Mouse (Mus musculus) layer of hippocampus, postnatal 36 days (tissue): ENCODE measurements around the gene Cpne6. TPM values are rescaled to one million over a fixed set of nuclear protein-coding genes. Genes with fewer than 3 reads are reported as not detected.

Source experiments
- DNase-seq, 2 experiments: peaks; one replicate each; pipeline ENCODE4 v3.0.0; 2022
- total RNA-seq, 2 experiments: library from RNA; stranded (reverse); gene quantifications; 2 replicates each; pipeline ENCODE4 v1.2.3; 2021

Cpne6 gene
- total RNA-seq = 100 to 1,000 TPM; 696 to 698 TPM

DNA sequence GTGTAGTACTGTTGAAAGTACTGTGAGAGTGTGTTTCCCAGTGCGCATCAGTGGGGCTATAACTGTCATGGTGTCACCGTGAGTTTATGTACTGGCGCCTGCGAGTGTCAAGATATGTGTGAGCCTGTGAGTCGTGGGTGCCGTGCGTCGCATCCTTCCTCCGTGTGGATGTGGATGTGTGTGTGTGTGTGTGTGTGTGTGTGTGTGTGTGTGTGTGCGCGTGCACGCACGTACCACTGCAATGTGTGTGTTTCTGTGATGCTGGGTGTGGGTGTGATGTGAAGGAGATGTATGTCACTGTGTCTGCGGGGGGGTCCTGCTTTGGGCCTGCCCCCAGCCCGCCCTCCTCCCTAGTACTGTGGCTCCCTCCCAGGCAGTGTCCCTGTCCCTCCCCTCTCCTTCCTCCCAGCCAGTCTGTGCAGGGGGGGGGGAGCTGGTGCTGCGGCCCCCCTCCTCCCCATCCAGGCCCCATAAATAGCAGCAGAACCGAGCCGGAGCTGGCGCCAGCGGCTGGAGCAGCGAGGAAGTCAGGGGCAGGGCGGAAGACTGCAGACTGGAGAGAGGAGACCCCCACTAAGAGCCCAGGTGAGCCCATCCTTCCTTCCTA, at the start of gene Cpne6:
Gene Cpne6, plus strand, starts transcription at position 321 of the 607 bp plus-strand sequence.
- DNase-seq = peak; percentile 60 to 69

- no peak for DNase-seq
Measured at GRCm38 (mm10) chr14:55461757-55462156, 48.5 kb upstream of the Cpne6 start.

GRCm38 (mm10) chr14:55466481-55466880, 43.8 kb upstream of the Cpne6 start:
- no peak for DNase-seq

DNA sequence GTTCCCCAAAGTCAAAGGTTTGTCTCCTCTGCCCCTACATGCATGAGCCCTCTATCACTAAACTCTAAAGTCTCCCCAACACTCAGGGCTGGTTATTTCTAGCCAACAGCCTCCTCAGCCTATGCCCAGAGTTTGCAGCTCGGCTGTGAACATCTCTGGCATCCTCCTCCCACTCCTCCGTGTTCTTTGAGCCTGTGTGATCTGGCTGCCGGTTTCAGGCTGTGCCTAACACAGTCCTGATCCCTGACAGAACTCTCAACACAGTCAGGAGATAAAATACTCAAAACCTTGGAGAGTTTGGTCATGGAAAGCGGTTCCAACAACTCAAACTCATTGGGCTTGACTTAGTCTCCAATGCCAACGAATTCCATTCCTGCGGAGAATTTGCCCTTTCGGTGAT, 43.1 kb upstream of the Cpne6 start:
- no peak for DNase-seq

DNA sequence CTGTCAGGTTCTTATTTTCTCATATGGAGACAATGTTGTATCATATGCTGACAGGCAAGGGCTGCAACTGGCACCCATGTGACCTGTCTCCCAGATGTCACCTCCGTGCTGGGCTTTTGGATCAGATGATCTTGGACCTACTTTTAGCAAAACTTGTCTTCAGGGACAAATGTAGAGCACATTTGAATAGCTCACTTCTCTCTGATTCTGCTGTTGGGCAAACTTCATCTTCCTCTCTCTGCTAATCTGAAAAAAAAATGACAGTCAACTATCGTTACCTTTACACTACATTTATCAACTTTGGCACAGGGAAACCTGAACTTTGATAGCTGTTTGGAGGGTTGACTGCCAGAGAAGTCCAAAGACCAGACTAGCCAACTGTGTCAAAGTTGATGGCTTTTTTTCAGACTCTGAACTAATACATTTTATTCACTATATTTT, 41.9 kb upstream of the Cpne6 start:
- no peak for DNase-seq

GRCm38 (mm10) chr14:55469041-55469440, 41.2 kb upstream of the Cpne6 start:
- DNase-seq = no peak

DNA sequence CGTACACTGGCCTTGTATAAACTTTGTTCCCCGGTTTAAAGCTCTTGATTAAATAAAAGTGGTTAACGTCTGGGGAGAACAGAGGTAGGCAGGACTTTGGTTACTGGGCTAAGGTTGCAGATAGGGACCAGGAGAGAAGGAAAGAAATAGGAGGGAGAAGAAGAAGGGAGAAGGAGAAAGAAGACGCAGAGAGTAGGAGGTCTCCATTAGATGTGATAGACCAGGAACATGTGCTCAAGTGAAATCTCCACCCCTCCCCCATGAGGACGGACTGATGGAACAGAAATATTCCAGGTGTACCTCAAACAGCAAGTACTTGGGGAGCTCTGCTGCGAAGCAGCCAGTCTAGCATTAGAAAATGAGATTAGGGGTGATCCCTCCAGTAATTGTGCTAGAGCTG, 40.4 kb upstream of the Cpne6 start:
- no peak for DNase-seq

GRCm38 (mm10) chr14:55470806-55471205, 39.4 kb upstream of the Cpne6 start:
- DNase-seq = no peak

GRCm38 (mm10) chr14:55475654-55476053, 34.6 kb upstream of the Cpne6 start:
- no peak for DNase-seq

- no peak for DNase-seq
Measured at GRCm38 (mm10) chr14:55477421-55477820, 32.8 kb upstream of the Cpne6 start.

GRCm38 (mm10) chr14:55477829-55478228, 32.4 kb upstream of the Cpne6 start:
- DNase-seq = no peak

DNA sequence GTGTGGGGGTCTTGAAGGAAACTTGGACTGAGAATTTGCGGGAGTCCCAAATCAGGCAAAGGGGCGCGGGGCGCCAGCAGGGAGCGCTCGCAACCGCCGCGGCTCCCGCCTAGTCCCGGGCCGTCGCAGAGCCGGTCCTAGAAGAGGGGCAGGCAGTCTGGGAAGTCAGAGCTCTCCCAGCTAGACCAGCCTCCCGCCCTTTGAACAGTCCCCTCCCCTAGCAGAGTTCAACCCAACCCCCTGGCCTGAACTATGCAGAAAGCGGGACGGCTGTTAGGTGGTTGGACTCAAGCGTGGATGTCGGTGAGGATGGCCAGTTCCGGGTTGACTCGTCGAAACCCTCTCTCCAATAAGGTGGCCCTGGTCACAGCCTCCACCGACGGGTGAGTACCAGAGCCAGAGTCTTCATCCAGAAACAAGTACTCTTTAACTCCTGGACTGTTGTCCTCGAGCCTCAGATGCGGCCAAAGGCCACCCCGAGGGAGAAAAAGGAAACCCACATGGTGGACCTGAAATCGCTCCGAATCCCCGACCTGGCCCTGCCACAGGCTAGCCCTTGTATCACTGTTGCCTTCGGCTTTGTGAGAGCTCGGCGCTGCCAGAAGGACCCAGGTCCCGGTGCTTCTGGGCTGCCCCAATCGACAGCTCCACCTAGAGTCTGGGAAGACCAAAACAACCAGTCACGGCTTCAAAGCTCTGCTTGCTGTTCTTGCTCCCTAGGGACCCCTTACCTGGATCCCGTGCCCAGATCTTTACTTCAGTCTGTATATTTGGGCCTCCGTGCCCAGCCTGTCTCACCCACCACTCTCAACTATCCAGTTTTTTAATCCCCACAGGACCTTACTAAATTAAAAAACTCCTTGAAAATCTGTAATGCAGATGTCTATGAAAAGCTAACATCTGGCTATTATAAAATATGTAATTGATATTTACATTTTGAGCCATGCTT, 31.3 kb upstream of the Cpne6 start, which contains the start of gene Dhrs4:
Gene Dhrs4, plus strand, starts transcription at position 108 of the 949 bp plus-strand sequence.
- peak; percentile 72 to 76 for DNase-seq

GRCm38 (mm10) chr14:55479629-55480028, 30.6 kb upstream of the Cpne6 start:
- no peak for DNase-seq

DNA sequence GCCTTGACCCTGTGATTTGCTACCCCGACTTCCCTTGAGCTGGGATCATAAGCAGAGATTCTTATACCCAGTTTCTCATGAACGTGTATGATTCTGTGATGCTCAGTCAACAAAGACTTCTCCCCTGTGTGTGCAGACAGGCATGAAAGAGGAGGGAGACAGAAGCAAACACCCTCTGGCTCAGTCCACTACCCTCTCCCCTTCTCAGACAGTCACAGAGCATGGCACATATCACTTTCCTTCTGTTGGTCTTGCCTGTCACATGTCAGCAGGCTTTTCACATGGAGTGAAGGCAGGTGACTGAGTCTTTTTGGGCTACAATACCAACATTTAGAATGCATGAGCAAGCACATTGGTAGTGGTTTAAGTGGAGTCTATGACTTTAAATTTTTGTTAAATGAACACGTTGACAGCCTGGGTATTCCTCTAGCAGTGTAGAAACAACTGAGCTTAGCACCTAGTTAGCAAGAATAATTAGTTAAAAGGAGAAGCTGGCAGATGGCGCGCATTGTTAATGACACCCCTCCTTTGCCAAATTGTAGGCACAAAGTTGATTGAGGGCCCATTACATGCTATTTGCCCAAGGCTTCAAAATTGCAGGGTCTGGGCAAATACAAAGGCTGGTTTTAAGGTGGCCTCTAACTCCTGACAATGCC, 25.7 kb upstream of the Cpne6 start:
- DNase-seq = no peak

DNA sequence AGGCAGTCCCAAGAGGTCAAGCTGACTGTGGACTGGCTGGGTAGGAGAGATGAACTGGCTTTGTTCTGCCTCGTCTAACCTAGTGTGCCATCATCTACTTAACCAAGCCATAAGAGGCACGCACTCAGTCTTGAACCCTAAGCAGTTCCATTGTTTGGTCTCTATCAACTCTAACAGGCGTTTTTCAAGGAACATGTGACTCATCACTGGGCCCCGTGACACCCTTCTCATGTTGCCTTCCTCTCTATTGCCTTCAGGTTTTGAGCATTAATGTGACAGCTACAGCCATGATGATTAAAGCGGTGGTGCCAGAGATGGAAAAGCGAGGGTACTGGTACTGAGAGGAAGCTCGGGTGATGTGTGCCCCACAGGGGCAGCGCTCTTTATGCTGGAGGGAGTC, 23.4 kb upstream of the Cpne6 start:
- DNase-seq = no peak

DNA sequence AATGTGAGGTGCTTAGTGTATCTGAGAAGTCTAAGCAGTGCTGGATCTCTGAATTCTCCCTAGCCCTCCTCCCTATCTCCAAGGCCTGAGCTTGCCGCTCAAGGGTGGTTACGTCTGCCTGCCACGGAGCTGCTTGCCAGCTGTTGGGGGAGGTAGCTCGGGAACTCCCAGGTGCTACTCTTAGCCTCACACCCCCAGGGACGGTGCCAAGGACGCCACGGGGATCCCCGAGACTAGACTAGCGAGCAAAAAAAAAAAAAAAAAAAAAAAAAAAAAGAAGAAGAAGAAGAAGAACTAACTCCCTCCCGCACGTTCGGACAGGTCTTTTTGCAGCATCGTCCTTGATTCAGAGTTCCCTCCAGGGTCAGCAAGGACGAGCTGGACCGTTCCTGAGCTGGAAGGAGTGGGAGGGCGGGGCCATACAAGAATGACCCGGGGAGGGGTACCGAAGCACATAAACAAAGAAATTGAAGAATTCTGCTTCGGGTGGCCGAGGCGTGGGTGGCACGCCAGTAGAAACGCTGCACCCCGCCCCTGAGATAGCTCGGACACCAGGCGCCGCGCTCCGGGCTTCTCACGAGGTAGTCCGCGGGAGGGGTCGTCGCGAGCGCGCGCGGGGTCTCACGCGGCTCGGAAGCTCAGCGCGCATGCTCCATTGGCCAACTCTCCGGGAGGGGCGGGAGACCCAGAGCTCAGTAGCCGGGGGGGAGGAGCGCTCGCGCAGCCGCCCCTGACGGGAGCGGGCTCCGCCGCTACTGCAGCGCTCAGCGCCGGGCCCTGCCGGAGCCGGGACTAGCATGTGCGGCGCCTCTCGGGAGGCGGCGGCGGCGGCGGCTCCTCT, 19.7 kb upstream of the Cpne6 start, which contains the start of gene Carmil3:
Gene Carmil3, plus strand, starts transcription at position 291 of the 841 bp plus-strand sequence.
- peak; percentile 86 for DNase-seq

DNA sequence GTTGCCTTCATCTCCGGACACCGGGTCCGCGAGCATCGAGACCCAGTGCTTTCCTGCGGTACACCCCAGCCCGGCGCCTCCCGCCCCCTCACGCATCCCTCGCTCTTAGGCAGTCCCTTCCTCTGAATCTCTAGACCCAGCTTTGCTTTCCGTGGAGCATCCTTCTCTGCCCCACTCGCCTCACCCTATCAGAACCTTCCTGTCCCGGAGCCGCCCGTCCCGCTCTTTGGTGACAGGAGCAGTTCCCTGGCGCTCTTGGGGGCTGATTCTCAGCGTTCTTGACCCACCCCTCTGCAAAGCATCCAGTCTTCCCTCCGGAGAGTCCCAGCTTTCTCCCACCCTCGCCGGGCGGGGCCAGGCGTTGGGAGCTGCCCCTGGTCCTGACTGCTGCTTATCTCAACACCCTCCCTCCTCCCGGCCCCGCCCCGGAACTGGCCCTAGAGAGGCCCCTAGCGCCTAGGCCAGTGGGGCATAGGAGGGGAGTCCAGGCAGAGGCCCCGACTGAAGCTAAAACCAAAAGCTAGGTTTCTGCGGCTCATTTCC, 18.9 kb upstream of the Cpne6 start:
- peak; percentile 60 to 66 for DNase-seq

DNA sequence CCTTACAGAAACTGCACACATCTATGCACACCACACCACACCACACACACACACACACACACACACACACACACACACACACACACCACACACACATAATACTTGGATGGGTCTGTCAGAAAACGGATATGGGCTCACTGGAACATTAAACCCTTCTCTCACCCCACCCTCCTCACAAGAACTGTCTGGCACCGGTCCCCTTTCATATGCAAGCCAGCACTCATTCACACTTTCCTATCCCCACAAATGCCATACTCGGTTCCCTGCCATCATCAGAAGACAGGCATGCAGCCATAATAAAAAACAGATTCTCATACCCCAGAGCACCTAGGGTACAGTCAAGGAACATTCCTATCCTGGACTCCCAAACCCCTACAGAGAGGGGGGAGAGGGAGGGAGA, 18.1 kb upstream of the Cpne6 start:
- DNase-seq = no peak

DNA sequence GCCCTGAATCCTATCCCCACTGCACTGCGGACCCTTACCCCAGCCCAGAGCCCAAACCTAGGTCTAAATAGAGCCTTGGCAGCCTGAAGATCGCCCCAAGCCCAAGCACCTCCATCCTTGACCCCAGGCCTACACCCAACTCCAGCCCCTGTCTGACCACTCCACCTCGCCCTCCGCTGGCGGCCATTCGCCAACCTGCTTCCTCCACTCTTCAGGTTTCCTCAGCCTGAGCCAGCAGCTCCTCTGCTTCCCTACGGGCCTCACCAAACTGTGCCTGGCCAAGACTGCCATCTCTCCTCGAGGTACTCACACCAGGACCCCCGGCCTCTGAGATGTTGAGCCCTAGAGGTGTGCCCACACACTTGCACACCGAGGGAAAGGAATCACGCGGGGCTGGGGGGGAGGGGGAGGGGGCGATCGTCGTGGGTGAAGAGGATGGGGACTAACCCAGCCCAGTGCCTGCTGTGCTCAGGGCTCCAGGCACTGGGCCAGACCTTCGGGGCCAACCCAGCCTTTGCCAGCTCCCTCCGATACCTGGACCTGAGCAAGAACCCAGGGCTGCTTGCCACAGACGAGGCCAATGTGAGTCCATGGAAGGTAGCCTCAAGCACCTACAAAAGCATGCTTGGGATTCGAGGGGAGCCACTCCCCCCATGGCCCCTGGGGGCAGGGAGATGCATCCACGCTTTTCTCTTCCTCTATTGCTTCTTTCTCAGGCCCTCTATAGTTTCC, 14.6 kb upstream of the Cpne6 start:
- DNase-seq = no peak

DNA sequence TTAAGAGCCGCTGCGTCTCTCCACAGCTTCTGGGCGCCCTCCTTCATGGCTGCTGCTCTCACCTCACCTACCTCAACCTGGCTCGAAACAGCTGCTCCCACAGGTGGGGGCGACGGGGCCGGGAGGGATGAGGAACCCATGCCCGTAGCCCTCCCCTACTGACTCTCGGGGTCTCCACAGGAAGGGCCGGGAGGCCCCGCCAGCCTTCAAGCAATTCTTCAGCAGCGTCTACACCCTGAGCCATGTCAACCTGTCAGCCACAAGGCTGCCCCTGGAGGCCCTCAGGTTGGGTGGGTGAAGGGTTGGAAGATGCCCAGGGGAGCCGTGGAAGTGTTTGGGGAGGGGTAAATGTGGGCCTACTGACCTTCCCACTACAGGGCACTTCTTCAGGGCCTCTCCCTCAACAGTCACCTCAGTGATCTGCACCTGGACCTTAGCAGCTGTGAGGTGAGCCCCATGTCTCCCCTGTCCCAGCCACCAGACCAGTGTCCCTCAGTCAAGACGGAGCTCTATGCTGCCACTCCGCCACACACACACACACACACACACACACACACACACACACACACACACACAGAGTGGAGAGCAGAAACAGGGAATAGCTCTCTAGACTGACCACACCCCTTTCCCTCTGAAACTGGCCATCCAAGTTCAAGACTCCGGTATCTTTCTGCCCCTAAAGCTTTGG, 13.3 kb upstream of the Cpne6 start:
- no peak for DNase-seq
